ENCODE assay signal across 8 mouse cellular contexts in the genomic region with DNA sequence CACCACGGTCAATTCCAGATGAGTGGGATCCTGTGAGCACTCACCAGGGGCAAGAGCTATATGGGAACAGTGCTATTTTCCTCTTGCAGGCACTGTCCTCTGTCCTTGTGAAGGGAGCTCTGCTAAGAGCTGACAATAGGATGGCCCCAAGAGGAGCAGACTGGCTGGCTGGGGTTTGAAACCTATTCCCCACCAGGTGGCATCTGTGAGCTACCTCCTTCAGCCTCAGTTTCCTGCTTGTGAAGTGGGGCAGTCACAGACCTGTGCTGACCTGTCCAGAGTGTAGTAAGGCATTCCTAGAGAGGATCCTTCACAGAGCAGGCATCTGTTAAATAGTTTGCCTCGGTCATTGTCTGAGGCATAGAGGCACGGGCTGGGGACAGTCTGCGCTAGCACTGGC.
DNase-seq lines count a peak whose midpoint lies in the region; ATAC-seq and TF ChIP-seq lines count a peak whose summit lies in the region.

No protein-coding gene starts in this region.

- H3K9me3 ChIP-seq in neural tube, embryonic 13.5 days = no peaks in the 10 kb centered on the region
- H3K9me3 ChIP-seq in neural tube, embryonic 15.5 days (replicated peaks) = no peaks in the 10 kb centered on the region
- no peaks in the 10 kb centered on the region for H3K9me3 ChIP-seq in embryonic facial prominence, embryonic 10.5 days

- 0 out of 2 replicates have a peak, but pooled peaks cover 4% of the 10 kb centered on the region for H3K4me1 ChIP-seq in neural tube, embryonic 13.5 days (replicated peaks)
- H3K4me1 ChIP-seq in neural tube, embryonic 15.5 days = 0 out of 2 replicates have a peak, but pooled peaks cover 4% of the 10 kb centered on the region
- 0 out of 2 replicates have a peak, but pooled peaks cover 9% of the 10 kb centered on the region for H3K4me1 ChIP-seq in embryonic facial prominence, embryonic 10.5 days

- no peak for DNase-seq in gastrocnemius, adult 2 months
- DNase-seq in gastrocnemius, postnatal 10 days = no peak
- DNase-seq in embryonic facial prominence, embryonic 10.5 days (ENCODE audit: low spot score) = peak; percentile 31
- peak; percentile 56 for DNase-seq in retina, embryonic 14.5 days (ENCODE audit: low spot score)
- DNase-seq in spleen, postnatal 14 days (ENCODE audit: low spot score in 2 of 2) = no peak
- DNase-seq in heart, adult 11 months = no peak

- H3K4me2 ChIP-seq in neural tube, embryonic 13.5 days = no peak overlapping the region
- no peak overlapping the region for H3K4me2 ChIP-seq in neural tube, embryonic 15.5 days

- no peak overlapping the region for H3K4me3 ChIP-seq in gastrocnemius, adult 2 months
- no peak overlapping the region for H3K4me3 ChIP-seq in neural tube, embryonic 13.5 days
- no peak overlapping the region for H3K4me3 ChIP-seq in neural tube, embryonic 15.5 days (replicated peaks)
- H3K4me3 ChIP-seq in embryonic facial prominence, embryonic 10.5 days = no peak overlapping the region

- ATAC-seq in neural tube, embryonic 13.5 days (ENCODE audit: low read depth) = 0 out of 2 replicates have a peak, but pooled peaks have one; percentile 42
- ATAC-seq in neural tube, embryonic 15.5 days (ENCODE audit: low FRiP score) = no peak

- no peaks in the 10 kb centered on the region for H3K36me3 ChIP-seq in neural tube, embryonic 13.5 days
- H3K36me3 ChIP-seq in neural tube, embryonic 15.5 days = no peaks in the 10 kb centered on the region
- no peaks in the 10 kb centered on the region for H3K36me3 ChIP-seq in embryonic facial prominence, embryonic 10.5 days (replicated peaks)

- H3K9ac ChIP-seq in neural tube, embryonic 13.5 days = no peak overlapping the region
- H3K9ac ChIP-seq in neural tube, embryonic 15.5 days (replicated peaks) = no peak overlapping the region

- H3K27me3 ChIP-seq in neural tube, embryonic 13.5 days = no peaks in the 10 kb centered on the region; the same call in 1 of the 2 replicates
- no peaks in the 10 kb centered on the region for H3K27me3 ChIP-seq in neural tube, embryonic 15.5 days (replicated peaks)
- no peaks in the 10 kb centered on the region for H3K27me3 ChIP-seq in embryonic facial prominence, embryonic 10.5 days (replicated peaks; ENCODE audit: low read depth, poor library complexity, severe bottlenecking)

- no peak overlapping the region for H3K27ac ChIP-seq in gastrocnemius, adult 2 months
- no peak overlapping the region for H3K27ac ChIP-seq in neural tube, embryonic 13.5 days (replicated peaks)
- H3K27ac ChIP-seq in neural tube, embryonic 15.5 days (replicated peaks) = no peak overlapping the region
- H3K27ac ChIP-seq in embryonic facial prominence, embryonic 10.5 days (replicated peaks) = 0 out of 2 replicates have a peak overlapping the region, but pooled peaks have one; percentile 14

- intact Hi-C loops in gastrocnemius, adult 2 months (cut with DNase I) = loop anchor here (2.0 kb wide), 1 partner anchor 171 kb away; no protein-coding TSS in a partner anchor

- peak; percentile 55 for TF ChIP-seq CTCF in gastrocnemius, adult 2 months (IDR thresholded peaks at IDR 0.05)

- WGBS in neural tube, embryonic 13.5 days = 75% methylated on average over 4 of the region's 4 CpGs
- 73% methylated on average over 4 of the region's 4 CpGs for WGBS in neural tube, embryonic 15.5 days
- WGBS in embryonic facial prominence, embryonic 10.5 days = 65% methylated on average over 4 of the region's 4 CpGs

Comparison
In these comparisons a context has a peak if more than half of its experiments do, and no peak if none do; other contexts are left out.
1. DNase-seq: peak in embryonic facial prominence, embryonic 10.5 days (single experiment) and retina, embryonic 14.5 days (single experiment); none in gastrocnemius, adult 2 months (single experiment), gastrocnemius, postnatal 10 days (single experiment), spleen, postnatal 14 days (0 of 2) and heart, adult 11 months (single experiment).